ENCODE assay signal across 31 mouse cellular contexts in genomic region chr16:43113968-43114367, GRCm38 (mm10).
DNase-seq lines count a peak whose midpoint lies in the region; ATAC-seq and TF ChIP-seq lines count a peak whose summit lies in the region.
"Had no signal": no experiment of that assay in that cellular context is flagged by ENCODE, and none has a peak within 500 bp of the region (broad histone marks: within the 10 kb centered on the region; RNA-seq: fewer than 3 reads in every experiment).

No protein-coding gene starts in this region.

- WGBS in intestine, postnatal 0 days, result 45% methylated on average over 1 of the region's 1 CpGs

- no peak for TF ChIP-seq CTCF in intestine, postnatal 0 days (IDR thresholded peaks at IDR 0.05; ENCODE audit: low read depth)

- H3K27ac ChIP-seq in intestine, postnatal 0 days (ENCODE audit: low read depth, low read length), result no peak overlapping the region
- H3K27ac ChIP-seq: embryonic facial prominence, embryonic 13.5 days; hindbrain, embryonic 10.5 days; limb, embryonic 10.5 days; limb, embryonic 15.5 days; liver, embryonic 13.5 days; midbrain, embryonic 10.5 days; neural tube, embryonic 12.5 days had no signal

- DNase-seq in embryo, embryonic 10 days (ENCODE audit: low spot score), result peak; percentile 25
- no peak for DNase-seq in embryo, embryonic 11 days
- DNase-seq in retina, postnatal 1 day, result peak; percentile 20
- DNase-seq in retina, embryonic 14.5 days (ENCODE audit: low spot score), result no peak
- DNase-seq in urinary bladder, adult 18-20 months (ENCODE audit: low spot score in 2 of 2), result no peak
- no peak for DNase-seq in adrenal gland, postnatal 10 days
- DNase-seq: adrenal gland, postnatal 25 days; cerebellum, adult 11-12 months; cerebellum, adult 9-11 months; gastrocnemius, postnatal 10 days; heart, postnatal 14 days; kidney, adult 18-20 months; layer of hippocampus, adult 9-11 months; liver, embryonic 13.5 days; lung, adult 2 months; lung, postnatal 14 days; thymus, adult 18-20 months; thymus, postnatal 25 days had no signal

- no peaks in the 10 kb centered on the region for H3K4me1 ChIP-seq in intestine, postnatal 0 days (replicated peaks; ENCODE audit: control insufficient read depth, insufficient read depth, low read length)
- H3K4me1 ChIP-seq: embryonic facial prominence, embryonic 13.5 days; limb, embryonic 15.5 days; liver, embryonic 13.5 days; midbrain, embryonic 10.5 days; neural tube, embryonic 12.5 days had no signal

- no peak overlapping the region for H3K4me2 ChIP-seq in intestine, postnatal 0 days (replicated peaks; ENCODE audit: low read depth)
- H3K4me2 ChIP-seq: embryonic facial prominence, embryonic 13.5 days; limb, embryonic 15.5 days; liver, embryonic 13.5 days; neural tube, embryonic 12.5 days had no signal

- no peak overlapping the region for H3K9ac ChIP-seq in intestine, postnatal 0 days (ENCODE audit: low read depth, low read length)
- H3K9ac ChIP-seq: embryonic facial prominence, embryonic 13.5 days; limb, embryonic 15.5 days; liver, embryonic 13.5 days; neural tube, embryonic 12.5 days had no signal

- peak; percentile 83 for ATAC-seq in intestine, postnatal 0 days
- ATAC-seq in erythroid progenitor cell, adult 5-6 weeks (replicated peaks; ENCODE audit: low FRiP score, poor library complexity, severe bottlenecking), result no peak
- ATAC-seq: forebrain, embryonic 16.5 days; hindbrain, embryonic 16.5 days; Patski had no signal

- no peaks in the 10 kb centered on the region for H3K36me3 ChIP-seq in intestine, postnatal 0 days (ENCODE audit: control insufficient read depth, insufficient read depth)
- H3K36me3 ChIP-seq: embryonic facial prominence, embryonic 13.5 days; hindbrain, embryonic 10.5 days; limb, embryonic 10.5 days; limb, embryonic 15.5 days; liver, embryonic 13.5 days; midbrain, embryonic 10.5 days; neural tube, embryonic 12.5 days had no signal

- no peak overlapping the region for H3K4me3 ChIP-seq in intestine, postnatal 0 days (ENCODE audit: low read depth, low read length)
- H3K4me3 ChIP-seq: embryonic facial prominence, embryonic 13.5 days; hindbrain, embryonic 10.5 days; limb, embryonic 10.5 days; limb, embryonic 15.5 days; liver, embryonic 13.5 days; midbrain, embryonic 10.5 days; myocyte; neural tube, embryonic 12.5 days had no signal

- no peaks in the 10 kb centered on the region for H3K9me3 ChIP-seq in intestine, postnatal 0 days (ENCODE audit: control insufficient read depth)
- H3K9me3 ChIP-seq: embryonic facial prominence, embryonic 13.5 days; hindbrain, embryonic 10.5 days; limb, embryonic 10.5 days; limb, embryonic 15.5 days; liver, embryonic 13.5 days; midbrain, embryonic 10.5 days; neural tube, embryonic 12.5 days had no signal

- no peaks in the 10 kb centered on the region for H3K27me3 ChIP-seq in intestine, postnatal 0 days (replicated peaks; ENCODE audit: control insufficient read depth, insufficient read depth, low read length)
- H3K27me3 ChIP-seq: CH12.LX; embryonic facial prominence, embryonic 13.5 days; limb, embryonic 15.5 days; liver, embryonic 13.5 days; neural tube, embryonic 12.5 days; Patski had no signal

Comparison
In these comparisons a context has a peak if more than half of its experiments do, and no peak if none do; other contexts are left out.
1. DNase-seq: peak in embryo, embryonic 10 days (single experiment) and retina, postnatal 1 day (single experiment); none in embryo, embryonic 11 days (single experiment), retina, embryonic 14.5 days (single experiment), urinary bladder, adult 18-20 months (0 of 2) and adrenal gland, postnatal 10 days (single experiment).